Mouse (Mus musculus): ENCODE data around the gene Bub3.

DNA sequence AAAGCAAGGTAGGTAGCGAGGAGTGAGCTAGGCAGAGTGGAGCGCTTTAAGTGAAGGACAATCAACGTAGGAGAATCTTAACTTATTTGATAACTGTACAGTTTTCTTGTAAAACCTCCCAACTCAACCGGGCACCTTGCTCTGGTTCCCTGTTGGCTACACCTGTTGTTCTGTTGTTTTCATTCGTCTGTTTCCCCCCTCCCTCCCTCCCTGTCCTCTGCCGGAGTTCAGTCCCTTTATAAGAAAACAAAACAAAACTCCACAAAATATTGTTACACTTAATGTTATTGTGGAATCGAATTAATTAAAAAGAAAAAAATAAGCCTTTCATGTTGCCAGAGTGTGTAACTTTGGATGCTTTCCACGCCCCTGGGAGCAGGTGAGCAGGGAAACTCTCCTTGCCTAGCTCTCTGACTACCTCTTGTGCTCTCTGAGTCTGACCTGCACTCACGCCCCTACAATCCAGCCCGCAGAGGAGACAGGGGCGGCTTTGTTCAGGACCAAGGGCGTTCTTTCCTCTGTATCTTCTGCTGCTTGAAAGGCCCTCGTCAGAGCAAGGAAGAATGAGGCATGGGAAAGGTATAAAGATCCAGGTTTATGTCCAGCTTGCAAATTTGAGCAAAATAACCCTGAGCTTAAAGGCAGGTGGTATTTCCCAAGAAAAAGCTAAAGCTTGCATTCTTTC is 14.2 kb upstream of the Bub3 start:
- TF ChIP-seq CTCF (IDR thresholded peaks at IDR 0.05; ENCODE audit: borderline replicate concordance, insufficient read depth, low read depth, low read length) (no peak), POLR2A (IDR thresholded peaks at IDR 0.05; ENCODE audit: borderline replicate concordance, insufficient read depth, low read length) (no peak)

Data from cerebellum, adult 2 months (tissue).